Comparison of ENCODE assay signal across 12 mouse cellular contexts in the genomic region with DNA sequence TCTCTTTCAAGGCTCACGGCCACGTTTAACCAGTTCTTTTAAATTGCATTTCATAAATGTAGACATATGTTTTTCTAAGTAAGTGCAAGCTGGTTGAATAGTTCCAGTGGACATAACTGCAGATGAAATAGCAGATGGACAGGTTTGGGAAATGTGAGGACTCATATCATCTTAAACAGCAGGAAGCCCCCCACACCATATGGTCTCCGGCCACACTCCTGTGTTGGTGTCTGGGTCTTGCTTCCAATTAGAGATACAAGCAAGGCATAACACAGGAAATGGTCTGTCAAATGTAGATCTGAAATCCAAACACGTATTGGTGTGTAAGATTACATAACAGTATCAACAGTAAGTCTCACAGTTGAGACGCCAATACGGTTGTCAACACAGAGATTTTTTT.
DNase-seq lines count a peak whose midpoint lies in the region.
"Had no signal": no experiment of that assay in that cellular context is flagged by ENCODE, and none has a peak within 500 bp of the region (broad histone marks: within the 10 kb centered on the region; RNA-seq: fewer than 3 reads in every experiment).

No protein-coding gene starts in this region.

- DNase-seq in cerebellum, adult 8-10 months: peak; percentile 51
- no peak for DNase-seq in cerebellum, adult 11 months
- DNase-seq in cerebellum, adult 9-10 months: peak; percentile 75
- peak; percentile 53 to 54 for DNase-seq in cerebellum, postnatal 36 days
- no peak for DNase-seq in embryo, embryonic 10 days (ENCODE audit: low spot score)
- no peak for DNase-seq in heart, adult 9 months (ENCODE audit: low spot score in 2 of 2)
- DNase-seq: adrenal gland, adult 8-10 months; adrenal gland, postnatal 36 days; B cell, adult 2 months; gastrocnemius, postnatal 10 days; heart, adult 18-20 months; kidney, adult 18-20 months had no signal

Comparison
In these comparisons a context has a peak if more than half of its experiments do, and no peak if none do; other contexts are left out.
1. DNase-seq: peak in cerebellum, adult 8-10 months (single experiment), cerebellum, adult 9-10 months (single experiment) and cerebellum, postnatal 36 days (2 of 2); none in cerebellum, adult 11 months (single experiment), embryo, embryonic 10 days (single experiment) and heart, adult 9 months (0 of 2).